Mouse (Mus musculus): ENCODE data around the gene Kif20b. TPM values are rescaled to one million over a fixed set of nuclear protein-coding genes. Genes with fewer than 3 reads are reported as not detected.

The Kif20b gene
- polyA plus RNA-seq (2012; rRNA removed) = 0.03 and 0.27 TPM in 2 replicates

- TF ChIP-seq POLR2A (IDR thresholded peaks at IDR 0.05; ENCODE audit: low read depth, low read length) (peak; percentile 31; the same call in 1 of the 2 replicates), CTCF (IDR thresholded peaks at IDR 0.05; ENCODE audit: extremely low read depth, insufficient read length, insufficient replicate concordance, low read depth, low read length) (no peak)
- WGBS = under 1% methylated on average over 57 of the region's 57 CpGs
- peak within 1 kb of the TSS; percentile 98 for H3K4me3 ChIP-seq (ENCODE audit: low read depth, low read length)
- H3K36me3 ChIP-seq (ENCODE audit: control insufficient read depth, insufficient read depth, low read length) = peaks cover 3% of the 10 kb centered on the region
- no peaks in the 10 kb centered on the region for H3K27me3 ChIP-seq (ENCODE audit: control insufficient read depth, insufficient read depth, low read length)
- H3K4me1 ChIP-seq (ENCODE audit: control insufficient read depth, insufficient read depth, insufficient read length, low read length) = no peaks in the 10 kb centered on the region
- H3K27ac ChIP-seq (ENCODE audit: insufficient read depth, low read depth, low read length) = peak within 1 kb of the TSS; percentile 39
These were observed at the start of gene Kif20b for GRCm38 (mm10) chr19:34921652-34922602. Gene Kif20b, plus strand, starts transcription at chr19:34922361.

GRCm38 (mm10) chr19:34876676-34877075 is 45.5 kb upstream of the Kif20b start:
- H3K27ac ChIP-seq (ENCODE audit: insufficient read depth, low read depth, low read length) = no peak overlapping the region
- no peak overlapping the region for H3K4me3 ChIP-seq (ENCODE audit: low read depth, low read length)

GRCm38 (mm10) chr19:34877898-34878602 is 44.1 kb upstream of the Kif20b start:
- under 1% methylated on average over 45 of the region's 45 CpGs for WGBS
- Histone ChIP-seq H3K27ac (ENCODE audit: insufficient read depth, low read depth, low read length) (peak overlapping the region; percentile 92), H3K4me1 (ENCODE audit: control insufficient read depth, insufficient read depth, insufficient read length, low read length) (no peaks in the 10 kb centered on the region), H3K4me3 (ENCODE audit: low read depth, low read length) (peak overlapping the region; percentile 92), H3K36me3 (ENCODE audit: control insufficient read depth, insufficient read depth, low read length) (no peaks in the 10 kb centered on the region), H3K27me3 (ENCODE audit: control insufficient read depth, insufficient read depth, low read length) (no peaks in the 10 kb centered on the region)
- TF ChIP-seq POLR2A (IDR thresholded peaks at IDR 0.05; ENCODE audit: low read depth, low read length) (peak; percentile 77), CTCF (IDR thresholded peaks at IDR 0.05; ENCODE audit: extremely low read depth, insufficient read length, insufficient replicate concordance, low read depth, low read length) (no peak)

More at GRCm38 (mm10) chr19:34876676-34877075, 45.5 kb upstream of the Kif20b start:
- WGBS = 78% methylated on average over 7 of the region's 7 CpGs
- Histone ChIP-seq H3K4me1 (ENCODE audit: control insufficient read depth, insufficient read depth, insufficient read length, low read length) (no peaks in the 10 kb centered on the region), H3K36me3 (ENCODE audit: control insufficient read depth, insufficient read depth, low read length) (no peaks in the 10 kb centered on the region), H3K27me3 (ENCODE audit: control insufficient read depth, insufficient read depth, low read length) (no peaks in the 10 kb centered on the region)
- no peak for TF ChIP-seq CTCF (IDR thresholded peaks at IDR 0.05; ENCODE audit: extremely low read depth, insufficient read length, insufficient replicate concordance, low read depth, low read length)
- TF ChIP-seq POLR2A (IDR thresholded peaks at IDR 0.05; ENCODE audit: low read depth, low read length) = no peak

GRCm38 (mm10) chr19:34878603-34879541 is 43.3 kb upstream of the Kif20b start, which contains the start of gene Pank1:
Gene Pank1, minus strand, starts transcription at chr19:34879455.
- under 1% methylated on average over 96 of the region's 96 CpGs for WGBS
- peak within 1 kb of the TSS; percentile 92 for H3K27ac ChIP-seq (ENCODE audit: insufficient read depth, low read depth, low read length)
- H3K4me3 ChIP-seq (ENCODE audit: low read depth, low read length) = peak within 1 kb of the TSS; percentile 92
- no peaks in the 10 kb centered on the region for H3K36me3 ChIP-seq (ENCODE audit: control insufficient read depth, insufficient read depth, low read length)
- no peaks in the 10 kb centered on the region; the same call in 1 of the 2 replicates for H3K4me1 ChIP-seq (ENCODE audit: control insufficient read depth, insufficient read depth, insufficient read length, low read length)
- H3K27me3 ChIP-seq (ENCODE audit: control insufficient read depth, insufficient read depth, low read length) = no peaks in the 10 kb centered on the region
- TF ChIP-seq POLR2A (IDR thresholded peaks at IDR 0.05; ENCODE audit: low read depth, low read length) (peak; percentile 34; the same call in 1 of the 2 replicates), CTCF (IDR thresholded peaks at IDR 0.05; ENCODE audit: extremely low read depth, insufficient read length, insufficient replicate concordance, low read depth, low read length) (no peak)

GRCm38 (mm10) chr19:34879624-34880023 is 42.5 kb upstream of the Kif20b start:
- no peaks in the 10 kb centered on the region for H3K36me3 ChIP-seq (ENCODE audit: control insufficient read depth, insufficient read depth, low read length)
- H3K27me3 ChIP-seq (ENCODE audit: control insufficient read depth, insufficient read depth, low read length) = no peaks in the 10 kb centered on the region
- H3K4me3 ChIP-seq (ENCODE audit: low read depth, low read length) = peak overlapping the region; percentile 92; the same call in 1 of the 2 replicates
- no peak for TF ChIP-seq POLR2A (IDR thresholded peaks at IDR 0.05; ENCODE audit: low read depth, low read length)
- H3K4me1 ChIP-seq (ENCODE audit: control insufficient read depth, insufficient read depth, insufficient read length, low read length) = no peaks in the 10 kb centered on the region; the same call in 1 of the 2 replicates
- peak overlapping the region; percentile 92; the same call in 1 of the 2 replicates for H3K27ac ChIP-seq (ENCODE audit: insufficient read depth, low read depth, low read length)
- WGBS = 13% methylated on average over 6 of the region's 6 CpGs

GRCm38 (mm10) chr19:34881160-34881559 is 41.0 kb upstream of the Kif20b start:
- Histone ChIP-seq H3K27ac (ENCODE audit: insufficient read depth, low read depth, low read length) (no peak overlapping the region), H3K4me3 (ENCODE audit: low read depth, low read length) (no peak overlapping the region), H3K36me3 (ENCODE audit: control insufficient read depth, insufficient read depth, low read length) (no peaks in the 10 kb centered on the region), H3K27me3 (ENCODE audit: control insufficient read depth, insufficient read depth, low read length) (no peaks in the 10 kb centered on the region), H3K4me1 (ENCODE audit: control insufficient read depth, insufficient read depth, insufficient read length, low read length) (no peaks in the 10 kb centered on the region; the same call in 1 of the 2 replicates)
- no peak for TF ChIP-seq CTCF (IDR thresholded peaks at IDR 0.05; ENCODE audit: extremely low read depth, insufficient read length, insufficient replicate concordance, low read depth, low read length)
- no peak for TF ChIP-seq POLR2A (IDR thresholded peaks at IDR 0.05; ENCODE audit: low read depth, low read length)
- WGBS = 44% methylated on average over 5 of the region's 5 CpGs
